Mouse (Mus musculus) kidney, embryonic 15.5 days (tissue): ENCODE results near the gene Olfr287. TPM values are rescaled to one million over a fixed set of nuclear protein-coding genes. Genes with fewer than 3 reads are reported as not detected.

ENCODE experiments used
- ATAC-seq: fragments of 200-750 bp; cut with Nextera tagmentation; replicated peaks from 2 replicates; pipeline ENCODE4 v1.8.0; 2017; ENCODE audit warnings: moderate TSS enrichment; ENCODE audit not compliant: low FRiP score
- H3K27ac ChIP-seq: fragments of 300-500 bp; sonication (generic); 2 replicates; pipeline ENCODE4 v1.5.1; 2015; ENCODE audit warnings: mild to moderate bottlenecking, inconsistent platforms
- H3K27me3 ChIP-seq: fragments of 300-500 bp; sonication (generic); 2 replicates; pipeline ENCODE4 v1.6.1; 2015; ENCODE audit warnings: inconsistent platforms
- H3K36me3 ChIP-seq: fragments of 300-500 bp; sonication (generic); 2 replicates; pipeline ENCODE4 v1.6.1; 2015; ENCODE audit warnings: inconsistent platforms
- H3K4me1 ChIP-seq: fragments of 300-500 bp; sonication (generic); 2 replicates; pipeline ENCODE4 v1.6.1; 2015; ENCODE audit warnings: inconsistent platforms
- H3K4me2 ChIP-seq: fragments of 300-500 bp; sonication (generic); 2 replicates; pipeline ENCODE4 v1.6.1; 2015; ENCODE audit warnings: moderate library complexity, mild to moderate bottlenecking, inconsistent platforms
- H3K4me3 ChIP-seq: fragments of 300-500 bp; sonication (generic); replicated peaks from 2 replicates; pipeline ENCODE4 v1.5.1; 2015; ENCODE audit warnings: mild to moderate bottlenecking, inconsistent platforms
- H3K9ac ChIP-seq: fragments of 300-500 bp; sonication (generic); 2 replicates; pipeline ENCODE4 v1.6.1; 2015; ENCODE audit warnings: mild to moderate bottlenecking, inconsistent platforms
- H3K9me3 ChIP-seq: fragments of 300-500 bp; sonication (generic); replicated peaks from 2 replicates; pipeline ENCODE4 v1.6.1; 2016; ENCODE audit warnings: inconsistent platforms
- WGBS: fragments of 180-500 bp; shearing (Covaris S2); methylation state at CpG from one replicate; pipeline ENCODE4 v1.1.7; 2015; ENCODE audit warnings: mixed read lengths; 5-methylcytosine and 5-hydroxymethylcytosine counted together
- polyA plus RNA-seq: library from polyadenylated mRNA; unstranded; fragments of >200 nt; fragmentation: Nextera tagmentation; extraction: Ambion mirVana; gene quantifications from 2 replicates; pipeline ENCODE4 v1.2.1, GENCODE M21; 2015

Olfr287 gene
- not detected in 2 replicates for polyA plus RNA-seq

DNA sequence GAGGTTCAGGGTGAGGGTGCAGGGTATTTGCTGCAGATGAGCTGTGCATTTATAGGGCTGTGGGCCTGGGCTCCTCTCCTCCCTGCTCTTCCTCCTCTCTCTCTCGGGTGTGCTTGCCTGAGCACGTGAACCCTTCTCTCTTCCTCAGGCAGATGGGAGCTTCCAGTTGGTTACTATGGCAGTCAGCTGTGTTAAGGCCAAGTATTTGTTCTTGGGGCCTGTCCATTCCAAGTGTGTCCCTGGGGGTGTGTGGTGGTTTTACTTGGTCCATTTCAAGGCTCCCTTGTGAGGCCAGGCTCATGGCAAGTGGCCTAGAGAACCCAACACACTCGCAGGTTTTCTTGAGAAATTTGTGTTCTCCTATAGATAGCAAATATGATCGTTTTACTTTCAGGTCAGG is at the start of gene Olfr287, which contains the start of gene Gm44579:
Gene Olfr287, minus strand, starts transcription at position 180 of the 400 bp plus-strand sequence.
Gene Gm44579, minus strand, starts transcription at position 101 of the 400 bp plus-strand sequence.
- no peak for ATAC-seq
- no peaks in the 10 kb centered on the region for H3K36me3 ChIP-seq
- H3K27ac ChIP-seq = no peak within 1 kb of the TSS
- WGBS = 83% methylated on average over 4 of the region's 4 CpGs
- no peak within 1 kb of the TSS for H3K4me2 ChIP-seq
- no peaks in the 10 kb centered on the region for H3K27me3 ChIP-seq
- no peak within 1 kb of the TSS for H3K9ac ChIP-seq
- no peaks in the 10 kb centered on the region for H3K4me1 ChIP-seq
- no peaks in the 10 kb centered on the region for H3K9me3 ChIP-seq
- H3K4me3 ChIP-seq = no peak within 1 kb of the TSS

DNA sequence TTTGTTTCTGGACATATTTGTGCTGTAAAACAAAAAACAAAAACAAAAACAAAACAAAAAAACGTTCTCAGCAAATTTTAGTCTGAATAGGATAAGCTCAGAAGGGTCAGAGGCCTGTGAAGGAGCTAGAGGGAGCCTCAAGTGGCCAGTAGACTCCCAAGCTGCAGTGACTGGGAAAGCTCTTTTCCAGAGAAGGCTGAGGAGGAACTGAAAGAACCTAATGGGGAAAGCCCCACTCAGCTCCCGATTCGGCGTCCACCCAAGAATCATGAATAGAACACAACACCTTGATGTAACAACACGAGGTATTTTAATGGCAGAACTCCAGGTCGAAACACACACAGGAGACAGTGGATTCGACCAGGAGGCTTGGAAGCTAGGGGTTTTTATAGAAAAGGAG is 36.9 kb upstream of the Olfr287 start:
- 85% methylated on average over 7 of the region's 7 CpGs for WGBS
- Histone ChIP-seq H3K4me3 (no peak overlapping the region), H3K4me2 (no peak overlapping the region), H3K9me3 (no peaks in the 10 kb centered on the region), H3K9ac (no peak overlapping the region), H3K27me3 (no peaks in the 10 kb centered on the region), H3K4me1 (no peaks in the 10 kb centered on the region), H3K27ac (no peak overlapping the region), H3K36me3 (no peaks in the 10 kb centered on the region)
- no peak for ATAC-seq

DNA sequence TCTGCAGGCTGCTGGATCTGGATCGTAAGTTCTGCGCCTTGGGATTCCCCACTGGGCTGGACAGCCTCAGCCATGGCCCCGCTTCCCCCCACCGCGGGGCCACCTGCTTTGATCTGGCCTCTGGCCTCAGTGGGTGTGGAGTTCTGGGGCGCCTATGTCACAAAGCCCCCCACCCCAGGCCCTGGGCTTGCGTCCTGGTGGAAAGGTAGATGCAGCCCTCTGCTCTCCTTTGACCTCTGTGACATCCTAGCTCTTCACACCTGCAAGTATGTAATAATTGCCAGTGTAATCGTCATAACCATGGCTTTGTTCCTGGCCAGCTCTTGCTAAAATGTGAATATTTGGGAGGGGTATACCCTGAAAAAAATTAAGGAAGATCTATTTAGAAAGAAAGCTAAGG is 36.3 kb upstream of the Olfr287 start, which contains the start of gene H1fnt:
Gene H1fnt, minus strand, starts transcription at position 101 of the 400 bp plus-strand sequence.
- no peaks in the 10 kb centered on the region for H3K36me3 ChIP-seq

DNA sequence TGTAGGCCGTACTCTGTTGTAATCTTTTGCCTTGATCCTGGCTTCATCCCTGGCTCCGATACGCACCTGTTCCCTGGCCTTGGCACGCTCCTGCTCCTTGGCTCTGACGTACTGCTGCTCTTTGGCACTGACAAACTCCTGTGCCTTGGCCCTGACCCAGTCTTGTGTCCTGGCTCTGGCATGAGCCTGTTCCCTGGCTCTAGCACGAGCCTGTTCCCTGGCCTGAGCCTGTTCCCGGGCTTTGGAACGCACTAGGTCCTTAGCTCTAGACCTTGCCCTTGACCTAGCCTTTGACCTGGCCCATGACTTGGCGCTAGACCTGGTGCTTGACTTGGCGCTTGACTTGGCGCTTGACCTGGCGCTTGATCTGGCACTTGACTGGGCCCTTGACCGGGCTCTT is 35.4 kb upstream of the Olfr287 start:
- Histone ChIP-seq H3K4me2 (no peak overlapping the region), H3K27me3 (no peaks in the 10 kb centered on the region), H3K4me1 (no peaks in the 10 kb centered on the region), H3K9ac (no peak overlapping the region), H3K9me3 (no peaks in the 10 kb centered on the region), H3K4me3 (no peak overlapping the region), H3K36me3 (no peaks in the 10 kb centered on the region), H3K27ac (no peak overlapping the region)
- WGBS = 95% methylated on average over 13 of the region's 13 CpGs
- no peak for ATAC-seq

More for the DNA sequence above, 36.3 kb upstream of the Olfr287 start, which contains the start of gene H1fnt:
- Histone ChIP-seq H3K4me1 (no peaks in the 10 kb centered on the region), H3K9ac (no peak within 1 kb of the TSS), H3K27me3 (no peaks in the 10 kb centered on the region), H3K27ac (no peak within 1 kb of the TSS), H3K9me3 (no peaks in the 10 kb centered on the region), H3K4me2 (no peak within 1 kb of the TSS), H3K4me3 (no peak within 1 kb of the TSS)
- ATAC-seq = no peak
- 82% methylated on average over 8 of the region's 8 CpGs for WGBS

DNA sequence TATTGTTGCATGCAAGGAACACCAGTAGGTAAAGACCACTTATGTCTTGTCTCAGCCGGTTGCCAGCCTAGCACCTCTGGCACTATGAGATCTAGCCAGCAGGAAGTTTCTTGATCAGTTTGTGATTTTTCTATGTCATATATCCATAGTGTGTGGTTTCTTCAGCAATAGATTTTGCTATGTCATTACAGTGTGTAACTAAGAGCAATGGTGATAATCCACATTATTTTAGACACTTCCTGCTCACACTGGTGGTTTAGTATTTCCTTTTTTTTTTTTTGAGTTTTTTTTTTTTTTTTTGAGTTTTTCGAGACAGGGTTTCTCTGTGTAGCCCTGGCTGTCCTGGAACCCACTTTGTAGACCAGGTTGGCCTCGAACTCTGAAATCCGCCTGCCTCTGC is 14.6 kb upstream of the Olfr287 start:
- Histone ChIP-seq H3K4me1 (no peaks in the 10 kb centered on the region), H3K9me3 (no peaks in the 10 kb centered on the region), H3K9ac (no peak overlapping the region), H3K36me3 (no peaks in the 10 kb centered on the region), H3K27me3 (no peaks in the 10 kb centered on the region), H3K27ac (no peak overlapping the region), H3K4me2 (no peak overlapping the region), H3K4me3 (no peak overlapping the region)
- WGBS = 94% methylated on average over 4 of the region's 4 CpGs
- ATAC-seq = no peak

DNA sequence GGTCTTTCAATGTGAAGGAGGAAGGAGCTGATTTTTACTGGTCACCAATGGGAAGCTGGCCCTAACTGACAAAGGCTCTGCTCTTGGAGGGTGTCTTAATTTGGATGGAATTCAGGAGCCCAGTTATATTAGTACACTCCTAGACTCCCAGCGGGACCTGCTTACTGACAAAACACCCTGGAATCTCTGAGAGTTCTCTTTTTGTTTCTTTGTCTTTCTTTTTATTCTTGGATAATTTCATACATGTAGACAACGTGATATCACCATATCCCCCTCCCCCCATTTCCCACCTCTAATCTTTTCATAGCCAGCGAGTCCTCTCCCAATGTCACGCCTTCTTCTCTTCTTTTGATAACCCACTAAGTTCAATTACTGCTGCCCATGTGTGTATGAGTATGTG is 13.5 kb upstream of the Olfr287 start, which contains the start of gene Olfr286:
Gene Olfr286, minus strand, starts transcription at position 101 of the 400 bp plus-strand sequence.
- WGBS = 91% methylated on average over 4 of the region's 4 CpGs
- Histone ChIP-seq H3K4me2 (no peak within 1 kb of the TSS), H3K4me1 (no peaks in the 10 kb centered on the region), H3K4me3 (no peak within 1 kb of the TSS), H3K27ac (no peak within 1 kb of the TSS), H3K27me3 (no peaks in the 10 kb centered on the region), H3K9me3 (no peaks in the 10 kb centered on the region), H3K9ac (no peak within 1 kb of the TSS), H3K36me3 (no peaks in the 10 kb centered on the region)
- no peak for ATAC-seq

DNA sequence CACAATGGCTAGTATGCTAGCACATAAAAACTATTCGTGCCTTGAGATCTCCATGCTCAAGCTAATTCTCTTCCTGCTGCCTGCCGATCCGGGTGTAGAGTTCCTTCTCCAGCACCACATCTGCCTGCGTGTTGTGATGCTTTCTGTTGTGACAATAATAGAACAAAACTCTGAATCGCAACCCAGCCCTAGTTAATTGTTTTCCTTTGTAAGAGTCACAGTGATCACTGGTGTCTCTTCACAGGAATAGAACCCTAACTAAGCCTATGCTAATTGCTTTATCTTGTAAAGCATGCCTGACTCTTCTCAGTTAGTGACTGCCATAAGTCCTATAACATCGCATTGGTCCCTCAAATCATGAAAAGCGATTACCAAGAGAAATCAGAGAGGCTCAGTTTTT is 5.2 kb upstream of the Olfr287 start:
- ATAC-seq = no peak
- H3K9ac ChIP-seq = no peak overlapping the region
- H3K4me1 ChIP-seq = no peaks in the 10 kb centered on the region
- H3K27me3 ChIP-seq = no peaks in the 10 kb centered on the region
- H3K4me2 ChIP-seq = no peak overlapping the region
- WGBS = 80% methylated on average over 7 of the region's 7 CpGs
- no peaks in the 10 kb centered on the region for H3K36me3 ChIP-seq
- no peaks in the 10 kb centered on the region for H3K9me3 ChIP-seq
- no peak overlapping the region for H3K4me3 ChIP-seq
- no peak overlapping the region for H3K27ac ChIP-seq

DNA sequence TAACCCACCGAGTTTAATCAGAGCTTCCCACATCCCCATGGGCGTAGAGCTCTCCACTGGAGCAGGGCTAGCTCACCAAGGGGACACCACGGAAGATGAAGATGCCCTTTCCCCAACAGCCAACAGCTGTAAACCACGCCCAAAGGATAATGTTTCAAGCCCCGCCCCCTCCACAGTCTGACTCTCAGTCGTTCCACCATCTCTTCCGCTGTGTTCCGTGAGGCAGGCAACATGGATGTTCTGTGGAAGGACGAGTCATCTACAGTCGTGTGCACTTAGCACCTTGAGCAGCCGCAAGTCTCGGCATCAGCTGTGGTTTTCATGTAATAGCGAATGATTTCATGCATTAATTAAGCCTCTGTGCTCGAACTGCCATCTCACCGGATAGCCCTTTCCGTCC is 4.8 kb upstream of the Olfr287 start:
- Histone ChIP-seq H3K4me1 (no peaks in the 10 kb centered on the region), H3K36me3 (no peaks in the 10 kb centered on the region), H3K4me2 (no peak overlapping the region), H3K9ac (no peak overlapping the region), H3K9me3 (no peaks in the 10 kb centered on the region), H3K4me3 (no peak overlapping the region), H3K27ac (no peak overlapping the region), H3K27me3 (no peaks in the 10 kb centered on the region)
- ATAC-seq = no peak
- WGBS = 44% methylated on average over 16 of the region's 16 CpGs

DNA sequence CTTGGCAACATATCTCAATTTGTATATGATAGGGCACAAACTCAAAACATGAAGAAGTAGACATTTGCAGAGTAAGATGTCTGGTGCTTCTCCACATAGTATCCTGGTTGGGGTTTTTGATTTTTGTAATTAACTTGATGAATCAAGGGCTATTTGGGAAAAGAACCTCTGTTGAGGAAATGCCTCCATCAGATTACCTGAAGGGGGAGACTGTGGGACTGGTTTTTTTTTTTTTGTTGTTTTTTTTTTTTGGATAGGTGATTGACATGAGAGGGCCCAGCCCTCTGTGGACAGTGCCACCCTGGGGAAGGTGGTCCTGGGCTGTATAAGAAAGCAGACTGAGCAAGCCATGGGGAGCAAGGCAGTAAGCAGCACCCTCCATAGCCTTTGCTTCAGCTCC is 1.5 kb upstream of the Olfr287 start:
- Histone ChIP-seq H3K9ac (no peak overlapping the region), H3K4me3 (no peak overlapping the region), H3K4me2 (no peak overlapping the region), H3K27me3 (no peaks in the 10 kb centered on the region), H3K27ac (no peak overlapping the region), H3K4me1 (no peaks in the 10 kb centered on the region), H3K36me3 (no peaks in the 10 kb centered on the region), H3K9me3 (no peaks in the 10 kb centered on the region)
- ATAC-seq = no peak

DNA sequence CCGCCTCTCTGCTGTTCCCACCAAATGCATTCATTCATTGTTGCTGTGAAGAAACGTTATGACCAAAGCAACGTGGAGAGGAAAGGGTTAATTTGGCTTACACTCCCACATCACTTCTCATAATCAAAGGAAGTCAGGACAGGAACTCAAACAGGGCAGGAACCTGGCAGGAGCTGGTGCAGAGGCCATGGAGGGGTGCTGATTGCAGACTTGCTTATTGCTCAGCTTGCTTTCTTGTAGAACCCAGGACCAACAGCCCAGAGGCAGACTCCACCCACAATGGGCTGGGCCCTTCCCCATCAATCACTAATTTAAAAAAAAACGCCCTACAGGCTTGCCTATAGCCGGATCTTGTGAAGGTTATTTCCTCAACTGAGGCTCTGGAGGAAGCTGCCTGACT is 6.7 kb downstream of the Olfr287 start:
- no peak for ATAC-seq
- H3K4me1 ChIP-seq = no peaks in the 10 kb centered on the region
- no peaks in the 10 kb centered on the region for H3K36me3 ChIP-seq
- H3K27me3 ChIP-seq = no peaks in the 10 kb centered on the region
- no peak overlapping the region for H3K9ac ChIP-seq
- no peak overlapping the region for H3K27ac ChIP-seq
- no peaks in the 10 kb centered on the region for H3K9me3 ChIP-seq
- no peak overlapping the region for H3K4me2 ChIP-seq
- no peak overlapping the region for H3K4me3 ChIP-seq
- WGBS = 68% methylated on average over 5 of the region's 5 CpGs

DNA sequence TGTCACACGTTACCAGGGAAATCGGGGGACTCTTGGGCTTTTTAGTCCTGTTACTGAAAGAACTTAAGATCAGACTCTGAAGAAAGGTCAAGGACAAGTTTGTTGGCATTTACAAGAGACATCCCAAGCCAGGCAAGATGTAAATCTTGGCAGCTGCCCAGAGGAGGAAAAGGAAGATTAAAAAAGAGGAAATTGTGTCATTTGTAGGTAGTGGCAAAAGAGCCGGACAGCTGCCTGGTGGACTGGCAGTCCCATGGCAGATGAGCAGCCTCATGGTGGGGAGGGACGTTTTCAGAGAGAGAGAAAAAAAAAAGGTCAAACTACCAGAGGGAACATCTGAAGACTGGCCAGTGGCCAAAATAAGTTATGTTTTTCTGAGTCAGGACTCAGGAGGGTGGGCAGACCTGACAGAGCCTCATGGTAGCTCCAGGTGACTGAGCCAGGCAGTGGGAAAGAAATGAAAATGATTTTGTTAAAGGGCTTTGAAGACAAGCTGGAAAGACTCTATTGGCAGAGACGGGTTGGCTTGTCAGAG is 7.5 kb downstream of the Olfr287 start:
- Histone ChIP-seq H3K36me3 (no peaks in the 10 kb centered on the region), H3K4me2 (no peak overlapping the region), H3K27me3 (no peaks in the 10 kb centered on the region), H3K4me1 (no peaks in the 10 kb centered on the region), H3K9ac (no peak overlapping the region), H3K4me3 (no peak overlapping the region), H3K9me3 (no peaks in the 10 kb centered on the region), H3K27ac (no peak overlapping the region)
- 64% methylated on average over 5 of the region's 5 CpGs for WGBS
- ATAC-seq = no peak

DNA sequence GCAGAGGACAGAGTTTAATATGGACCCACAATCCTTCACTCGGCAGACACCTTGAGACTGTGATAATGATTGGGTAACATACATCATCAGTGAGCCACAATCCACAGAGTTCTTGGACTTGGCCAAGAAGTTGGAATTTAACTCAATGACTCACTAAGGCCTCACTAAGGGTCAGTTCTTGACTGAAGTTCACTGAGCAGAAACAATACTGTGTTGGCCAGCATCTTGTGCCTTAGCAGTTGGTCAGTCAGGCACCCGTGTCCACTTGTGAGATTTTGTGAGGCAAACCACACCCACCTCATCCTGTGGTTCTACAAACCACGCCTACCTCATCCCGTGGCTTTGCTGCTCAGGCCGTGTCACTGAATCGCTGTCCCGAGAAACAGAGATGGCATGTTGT is 11.2 kb downstream of the Olfr287 start:
- Histone ChIP-seq H3K4me1 (no peaks in the 10 kb centered on the region), H3K27ac (no peak overlapping the region), H3K9ac (no peak overlapping the region), H3K4me2 (no peak overlapping the region), H3K4me3 (no peak overlapping the region), H3K36me3 (no peaks in the 10 kb centered on the region), H3K27me3 (no peaks in the 10 kb centered on the region), H3K9me3 (no peaks in the 10 kb centered on the region)
- ATAC-seq = peak; percentile 52; the same call in 1 of the 2 replicates
- WGBS = 66% methylated on average over 7 of the region's 7 CpGs

DNA sequence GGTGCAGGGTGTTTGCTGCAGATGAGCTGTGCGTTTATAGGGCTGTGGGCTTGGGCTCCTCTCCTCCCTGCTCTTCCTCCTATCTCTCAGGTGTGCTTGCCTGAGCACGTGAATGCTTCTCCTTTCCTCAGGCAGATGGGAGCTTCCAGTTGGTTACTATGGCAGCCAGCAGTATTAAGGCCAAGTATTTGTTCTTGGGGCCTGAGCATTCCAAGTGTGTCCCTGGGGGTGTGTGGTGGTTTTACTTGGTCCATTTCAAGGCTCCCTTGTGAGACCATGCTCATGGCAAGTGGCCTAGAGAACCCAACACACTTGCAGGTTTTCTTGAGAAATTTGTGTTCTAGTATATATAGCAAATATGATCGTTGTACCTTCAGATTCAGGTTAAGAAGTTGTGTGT is 25.4 kb downstream of the Olfr287 start, which contains the start of gene Olfr288:
Gene Olfr288, minus strand, starts transcription at position 101 of the 400 bp plus-strand sequence.
- no peak within 1 kb of the TSS for H3K4me3 ChIP-seq
- no peak within 1 kb of the TSS for H3K27ac ChIP-seq
- no peak for ATAC-seq
- no peaks in the 10 kb centered on the region for H3K4me1 ChIP-seq
- H3K4me2 ChIP-seq = no peak within 1 kb of the TSS
- H3K9ac ChIP-seq = no peak within 1 kb of the TSS
- H3K9me3 ChIP-seq = no peaks in the 10 kb centered on the region
- 63% methylated on average over 3 of the region's 3 CpGs for WGBS
- no peaks in the 10 kb centered on the region for H3K36me3 ChIP-seq
- H3K27me3 ChIP-seq = no peaks in the 10 kb centered on the region
